Mouse (Mus musculus) embryonic facial prominence, embryonic 11.5 days (tissue): ENCODE results near the gene Fbxl7. TPM values are rescaled to one million over a fixed set of nuclear protein-coding genes. Genes with fewer than 3 reads are reported as not detected.
"Not testable (repeated sequence)": the region's sequence is repeated elsewhere in the genome, so short reads cannot be mapped to it uniquely, and the experiment has no call there.

Experiments used
- ATAC-seq: fragments of 200-750 bp; cut with Nextera tagmentation; replicated peaks from 2 replicates; pipeline ENCODE4 v1.8.0; 2017; ENCODE audit warnings: low read depth; ENCODE audit not compliant: insufficient number of reproducible peaks, low FRiP score, low TSS enrichment
- DNase-seq: peaks from one replicate; pipeline ENCODE4 v3.0.0-alpha.2; 2015; ENCODE audit warnings: low spot score
- H3K27ac ChIP-seq: fragments of 300-500 bp; sonication (generic); replicated peaks from 2 replicates; pipeline ENCODE4 v1.5.1; 2014; ENCODE audit warnings: mild to moderate bottlenecking, low read depth, low read length, control low read depth
- H3K27me3 ChIP-seq: fragments of 300-500 bp; sonication (generic); 2 replicates; pipeline ENCODE4 v1.6.1; 2014; ENCODE audit warnings: mild to moderate bottlenecking, low read length, moderate library complexity, mixed read lengths; ENCODE audit not compliant: control insufficient read depth, insufficient read depth
- H3K36me3 ChIP-seq: fragments of 300-500 bp; sonication (generic); replicated peaks from 2 replicates; pipeline ENCODE4 v1.6.1; 2014; ENCODE audit warnings: low read depth, mild to moderate bottlenecking, low read length, moderate library complexity, mixed read lengths; ENCODE audit not compliant: control insufficient read depth, insufficient read depth
- H3K4me1 ChIP-seq: fragments of 300-500 bp; sonication (generic); 2 replicates; pipeline ENCODE4 v1.6.1; 2014; ENCODE audit warnings: low read length, mixed read lengths; ENCODE audit not compliant: control insufficient read depth, insufficient read depth
- H3K4me2 ChIP-seq: fragments of 300-500 bp; sonication (generic); 2 replicates; pipeline ENCODE4 v1.6.1; 2014; ENCODE audit warnings: low read depth, mild to moderate bottlenecking, control low read depth, low read length, moderate library complexity
- H3K4me3 ChIP-seq: fragments of 300-500 bp; sonication (generic); 2 replicates; pipeline ENCODE4 v1.5.1; 2014; ENCODE audit warnings: low read depth, low read length, control low read depth
- H3K9ac ChIP-seq: fragments of 300-500 bp; sonication (generic); replicated peaks from 2 replicates; pipeline ENCODE4 v1.6.1; 2014; ENCODE audit warnings: mild to moderate bottlenecking, control low read depth, low read length
- H3K9me3 ChIP-seq: fragments of 300-500 bp; sonication (generic); replicated peaks from 2 replicates; pipeline ENCODE4 v1.6.1; 2016; ENCODE audit warnings: mild to moderate bottlenecking, low read length, inconsistent platforms, mixed read lengths; ENCODE audit not compliant: control insufficient read depth
- WGBS: fragments of 180-500 bp; shearing (Covaris S2); extraction: QIAGEN DNeasy Blood & Tissue Kit; methylation state at CpG from one replicate; pipeline ENCODE4 v1.1.7; 2014; 5-methylcytosine and 5-hydroxymethylcytosine counted together
- polyA plus RNA-seq: library from polyadenylated mRNA; unstranded; fragments of >200 nt; fragmentation: Nextera tagmentation; extraction: Ambion mirVana; gene quantifications from 2 replicates; pipeline ENCODE4 v1.2.1, GENCODE M21; 2014

Fbxl7 gene
- polyA plus RNA-seq, 1 experiment from 2014 or later = 16.0 TPM

GRCm38 (mm10) chr15:26775720-26776119 is 119.7 kb downstream of the Fbxl7 start:
- H3K27me3 ChIP-seq = no peaks in the 10 kb centered on the region
- DNase-seq (no peak), ATAC-seq (no peak)

GRCm38 (mm10) chr15:26774895-26775294 is 120.5 kb downstream of the Fbxl7 start:
- no peaks in the 10 kb centered on the region for H3K4me1 ChIP-seq
- H3K9ac ChIP-seq = no peak overlapping the region
- H3K4me2 ChIP-seq = no peak overlapping the region
- 97% methylated on average over 2 of the region's 2 CpGs for WGBS
- H3K9me3 ChIP-seq = no peaks in the 10 kb centered on the region
- no peak overlapping the region for H3K27ac ChIP-seq
- H3K36me3 ChIP-seq = no peaks in the 10 kb centered on the region
- DNase-seq (no peak), ATAC-seq (no peak)
- H3K27me3 ChIP-seq = no peaks in the 10 kb centered on the region
- H3K4me3 ChIP-seq = no peak overlapping the region

More at GRCm38 (mm10) chr15:26775720-26776119, 119.7 kb downstream of the Fbxl7 start:
- Histone ChIP-seq H3K4me3 (no peak overlapping the region), H3K9me3 (no peaks in the 10 kb centered on the region), H3K4me2 (no peak overlapping the region), H3K36me3 (no peaks in the 10 kb centered on the region), H3K4me1 (no peaks in the 10 kb centered on the region), H3K9ac (no peak overlapping the region), H3K27ac (no peak overlapping the region)

- no peaks in the 10 kb centered on the region for H3K36me3 ChIP-seq
- no peaks in the 10 kb centered on the region for H3K27me3 ChIP-seq
- no peak overlapping the region for H3K9ac ChIP-seq
- no peak overlapping the region for H3K4me3 ChIP-seq
- no peak overlapping the region for H3K27ac ChIP-seq
- no peak overlapping the region for H3K4me2 ChIP-seq
- WGBS = 65% methylated on average over 4 of the region's 4 CpGs
- H3K4me1 ChIP-seq = no peaks in the 10 kb centered on the region
- no peaks in the 10 kb centered on the region for H3K9me3 ChIP-seq
- ATAC-seq = no peak
- DNase-seq = no peak
Measured at GRCm38 (mm10) chr15:26761651-26762050, 133.7 kb downstream of the Fbxl7 start.

GRCm38 (mm10) chr15:26748484-26748883 is 146.9 kb downstream of the Fbxl7 start:
- Histone ChIP-seq H3K4me2 (no peak overlapping the region), H3K27ac (no peak overlapping the region), H3K36me3 (no peaks in the 10 kb centered on the region), H3K4me1 (no peaks in the 10 kb centered on the region), H3K9me3 (no peaks in the 10 kb centered on the region), H3K27me3 (no peaks in the 10 kb centered on the region), H3K4me3 (no peak overlapping the region), H3K9ac (no peak overlapping the region)
- ATAC-seq (no peak), DNase-seq (no peak)
- WGBS = 91% methylated on average over 3 of the region's 3 CpGs

GRCm38 (mm10) chr15:26732366-26732765 is 163.0 kb downstream of the Fbxl7 start:
- 32% methylated on average over 2 of the region's 2 CpGs for WGBS

DNA sequence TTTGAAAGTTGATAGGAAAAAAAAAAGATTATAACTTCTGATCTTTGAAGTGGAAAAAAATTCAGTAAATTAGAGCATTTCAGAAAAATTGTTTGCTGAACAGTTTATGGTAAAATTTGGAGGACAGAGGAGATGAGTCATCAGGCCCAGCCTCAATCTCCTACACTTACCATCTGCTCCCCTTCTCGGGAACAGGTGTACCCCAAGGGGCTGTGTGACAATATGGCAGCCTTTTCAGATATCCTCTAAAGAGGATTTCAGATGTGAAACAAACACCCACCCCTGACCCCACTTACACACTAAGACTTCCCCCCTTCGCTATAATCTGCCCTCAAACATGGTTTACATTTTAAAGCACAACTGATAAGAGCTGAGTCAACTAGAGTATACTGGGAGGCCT is 164.6 kb downstream of the Fbxl7 start:
- DNase-seq (no peak), ATAC-seq (no peak)
- WGBS = 63% methylated on average over 2 of the region's 2 CpGs
- Histone ChIP-seq H3K4me2 (no peak overlapping the region), H3K9me3 (no peaks in the 10 kb centered on the region), H3K9ac (no peak overlapping the region), H3K36me3 (no peaks in the 10 kb centered on the region), H3K4me3 (no peak overlapping the region), H3K27ac (no peak overlapping the region), H3K4me1 (no peaks in the 10 kb centered on the region), H3K27me3 (no peaks in the 10 kb centered on the region)

More at GRCm38 (mm10) chr15:26732366-26732765, 163.0 kb downstream of the Fbxl7 start:
- Histone ChIP-seq H3K4me3 (no peak overlapping the region), H3K4me1 (no peaks in the 10 kb centered on the region), H3K36me3 (no peaks in the 10 kb centered on the region), H3K9me3 (no peaks in the 10 kb centered on the region), H3K27me3 (no peaks in the 10 kb centered on the region), H3K9ac (no peak overlapping the region), H3K27ac (no peak overlapping the region), H3K4me2 (no peak overlapping the region)
- ATAC-seq (0 out of 2 replicates have a peak, but pooled peaks have one; percentile 23), DNase-seq (peak; percentile 62)

DNA sequence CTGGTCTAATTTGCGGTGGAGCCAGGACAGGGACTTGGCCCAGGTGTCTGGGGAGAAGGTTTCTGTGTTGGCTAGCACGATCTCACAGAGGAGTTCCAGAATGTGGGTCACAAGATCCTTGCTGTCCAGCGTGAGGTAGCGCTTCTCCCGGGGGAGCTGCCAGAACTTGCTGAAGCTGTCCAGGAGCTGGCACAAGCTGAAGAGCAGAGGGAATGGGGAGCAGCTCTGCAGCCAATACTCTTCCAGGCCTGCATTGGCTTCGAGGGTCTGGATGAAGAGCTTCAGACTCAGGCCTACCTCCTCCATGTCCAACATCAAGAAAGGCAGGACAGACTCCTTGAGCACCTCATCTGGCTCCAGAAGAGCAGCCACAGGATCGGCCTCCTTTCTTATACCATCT is 166.0 kb downstream of the Fbxl7 start:
- H3K4me1 ChIP-seq, H3K4me2 ChIP-seq, H3K9ac ChIP-seq, H3K9me3 ChIP-seq, H3K27ac ChIP-seq, H3K36me3 ChIP-seq, ATAC-seq, H3K27me3 ChIP-seq, DNase-seq, H3K4me3 ChIP-seq: not testable (repeated sequence)
- WGBS = 95% methylated on average over 5 of the region's 7 CpGs

DNA sequence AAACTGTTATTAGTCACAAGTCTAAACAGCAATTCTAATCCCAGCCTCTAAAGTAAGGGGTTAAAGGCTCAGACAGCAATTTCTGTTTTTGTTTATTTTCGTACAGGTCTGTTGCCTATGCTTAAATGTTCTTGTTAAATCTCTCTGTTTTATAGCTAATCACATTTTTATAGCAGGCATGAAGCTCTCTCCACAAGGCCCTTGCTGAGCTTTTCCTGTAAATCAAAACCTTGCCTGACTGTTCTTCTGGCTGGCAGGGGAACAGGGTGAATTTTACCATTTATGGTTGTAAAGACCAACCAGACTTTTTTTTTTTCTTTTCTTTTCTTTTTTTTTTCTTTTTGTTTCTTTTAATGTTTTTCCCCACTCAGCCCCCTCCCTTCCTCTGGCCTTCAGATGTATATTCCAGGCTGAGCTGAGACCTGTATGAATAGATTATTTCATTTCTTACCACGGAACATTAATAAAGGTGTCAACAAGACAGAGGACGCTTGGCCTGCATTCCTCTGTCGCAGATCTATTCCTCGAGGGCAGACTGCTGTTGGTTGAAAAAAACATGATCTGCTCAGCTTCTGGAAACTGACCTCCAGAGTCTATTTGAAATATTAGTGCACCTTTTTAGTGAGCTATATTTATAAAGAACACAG is 176.9 kb downstream of the Fbxl7 start:
- H3K9ac ChIP-seq = no peak overlapping the region
- H3K27me3 ChIP-seq = no peaks in the 10 kb centered on the region
- no peak overlapping the region for H3K4me2 ChIP-seq
- no peak overlapping the region for H3K27ac ChIP-seq
- peak; percentile 19 for DNase-seq
- no peak overlapping the region for H3K4me3 ChIP-seq
- H3K36me3 ChIP-seq = no peaks in the 10 kb centered on the region
- H3K4me1 ChIP-seq = no peaks in the 10 kb centered on the region
- no peaks in the 10 kb centered on the region for H3K9me3 ChIP-seq
- 35% methylated on average over 5 of the region's 5 CpGs for WGBS
- no peak for ATAC-seq
